Mouse (Mus musculus) central nervous system, embryonic 14 days (tissue): ENCODE data around the gene Tedc2. TPM values are rescaled to one million over a fixed set of nuclear protein-coding genes. Genes with fewer than 3 reads are reported as not detected.

Experiments used
- polyA plus RNA-seq: library from polyadenylated mRNA; depleted of rRNA; stranded (reverse); fragments of >200 nt; gene quantifications from 2 replicates; pipeline ENCODE4 v1.2.3, GENCODE M21; 2012; rRNA removed

Tedc2 gene
- polyA plus RNA-seq, result 29.6 and 34.7 TPM in 2 replicates

DNA sequence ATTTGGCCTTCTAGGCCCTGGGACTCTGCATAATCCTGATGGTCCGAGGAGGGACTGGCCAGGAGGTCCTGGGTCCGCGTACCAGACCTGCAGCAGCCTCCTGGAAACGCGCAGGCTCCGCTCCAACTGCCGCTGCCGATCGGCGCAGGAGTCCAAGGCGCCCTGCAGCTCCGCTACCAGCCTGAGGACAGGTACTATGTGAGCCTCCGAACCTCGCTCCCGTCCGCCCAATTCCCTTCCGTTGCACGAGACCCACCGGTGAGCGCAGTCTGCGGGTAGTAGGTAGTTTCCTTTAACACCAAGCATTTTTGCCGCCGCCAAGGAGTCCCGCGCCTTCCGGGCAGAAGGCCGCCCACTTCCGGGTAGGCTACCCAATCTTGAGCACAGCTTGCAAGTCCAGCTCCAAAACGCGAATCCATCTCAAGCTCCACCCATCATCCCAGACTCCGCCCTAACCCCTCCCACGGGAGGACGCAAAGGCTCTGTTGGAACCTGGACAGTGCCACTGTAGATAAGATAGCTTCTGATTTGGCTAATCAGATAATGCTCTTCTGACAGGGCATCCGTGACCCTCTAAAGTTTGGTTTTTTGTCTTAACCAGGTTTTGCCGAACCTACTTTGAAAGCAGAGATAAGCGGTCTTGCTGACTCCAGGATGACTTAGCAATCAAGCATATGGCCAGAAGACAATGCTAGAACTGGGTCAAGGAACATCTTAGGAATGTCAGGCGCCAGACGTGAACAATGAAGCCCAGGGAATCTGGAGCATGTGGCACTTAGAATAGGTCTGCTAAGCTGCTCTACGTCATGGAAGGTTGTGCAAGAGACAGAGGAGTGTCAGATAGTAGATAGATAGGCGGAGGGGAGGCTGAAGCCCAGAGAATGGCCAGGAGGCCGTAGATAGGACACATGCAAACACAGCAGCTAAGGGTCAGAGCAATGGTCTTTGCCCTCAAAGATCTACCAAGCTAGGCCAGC lies at the start of gene Tedc2:
Tedc2 (minus strand) TSS at position 417 of the 977 bp plus-strand sequence.

DNA sequence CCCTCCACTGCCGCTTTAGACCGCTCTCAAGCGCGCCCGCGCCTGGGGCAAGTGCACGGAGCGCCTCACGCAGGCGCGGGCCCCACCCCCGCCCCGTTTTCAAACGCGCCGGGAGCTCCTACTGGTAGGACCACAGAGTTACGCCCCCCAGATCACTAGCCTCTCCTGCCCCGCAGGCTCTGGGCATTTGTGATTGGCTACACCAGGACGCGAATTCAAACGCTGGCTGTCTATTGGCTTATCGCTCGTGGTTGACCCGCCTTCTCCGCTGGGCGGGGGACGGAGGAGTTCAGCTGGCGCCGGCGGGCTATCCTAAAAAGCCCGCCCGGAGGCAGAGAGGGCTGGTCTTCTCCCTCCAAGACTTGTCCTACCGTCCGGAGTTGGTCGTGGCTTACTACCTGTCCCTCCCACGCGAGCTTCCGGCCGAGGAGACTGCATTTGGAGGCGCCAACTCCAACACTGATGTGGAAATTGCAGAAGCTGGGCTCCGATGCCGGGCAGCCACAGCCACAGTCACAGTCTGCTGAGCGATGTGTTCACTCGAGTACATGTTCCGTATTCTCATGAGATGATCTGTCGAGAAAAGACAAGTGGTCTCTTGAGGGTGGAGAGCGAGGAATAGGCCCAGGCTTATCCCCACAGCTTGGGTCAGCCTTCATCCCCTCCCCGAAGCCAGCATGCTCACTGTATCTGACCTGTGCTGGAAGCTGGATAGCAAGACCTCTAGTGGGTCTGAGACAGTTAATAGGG lies 30.8 kb upstream of the Tedc2 start, which contains the start of gene Ccnf:
Ccnf (minus strand) TSS at position 165 of the 750 bp plus-strand sequence.

DNA sequence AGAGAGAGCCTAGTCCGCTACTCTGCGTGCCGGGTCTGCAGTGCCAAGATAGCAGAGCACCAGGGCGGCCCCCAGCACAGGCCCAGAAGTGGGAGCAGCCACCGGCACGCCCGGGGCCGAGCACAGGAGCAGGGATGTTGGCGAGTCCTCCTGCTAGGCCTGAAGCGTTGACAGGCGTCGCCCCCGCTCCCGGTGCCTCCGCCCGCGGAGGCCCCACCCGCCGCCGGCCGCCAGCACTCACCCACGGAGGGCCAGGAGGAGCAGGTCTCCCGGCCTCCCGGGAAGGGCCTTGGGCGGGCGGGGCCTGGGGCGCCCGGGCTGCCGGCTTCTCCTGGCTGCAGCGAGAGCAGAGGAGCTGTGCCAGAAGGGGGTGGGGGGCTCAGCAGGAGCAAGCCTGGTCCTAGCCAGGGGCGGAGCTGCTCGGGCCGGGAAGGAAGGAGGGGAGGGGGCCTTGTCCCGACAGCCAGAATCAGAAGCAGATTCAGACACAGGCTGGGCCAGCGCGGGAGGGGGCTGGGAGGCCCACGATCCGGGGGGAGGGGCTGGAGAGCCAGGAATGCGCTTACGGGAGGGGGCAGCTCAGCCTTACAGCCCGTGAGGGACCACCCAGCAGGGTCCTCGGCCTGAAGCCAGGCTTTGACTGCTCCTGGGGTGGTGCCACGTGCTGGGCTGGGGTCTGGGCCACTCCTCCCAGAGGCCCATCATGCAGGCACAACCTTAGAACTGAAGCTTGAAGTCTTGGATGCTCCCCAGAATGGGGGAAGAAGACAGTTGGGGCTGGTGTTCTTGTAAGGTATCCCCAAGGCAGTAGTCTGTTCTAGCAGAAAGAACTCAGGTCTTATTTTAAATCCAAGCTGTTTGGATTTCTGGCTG lies 11.4 kb downstream of the Tedc2 start, which contains the start of gene Ntn3:
Ntn3 (minus strand) TSS at position 489 of the 873 bp plus-strand sequence.

DNA sequence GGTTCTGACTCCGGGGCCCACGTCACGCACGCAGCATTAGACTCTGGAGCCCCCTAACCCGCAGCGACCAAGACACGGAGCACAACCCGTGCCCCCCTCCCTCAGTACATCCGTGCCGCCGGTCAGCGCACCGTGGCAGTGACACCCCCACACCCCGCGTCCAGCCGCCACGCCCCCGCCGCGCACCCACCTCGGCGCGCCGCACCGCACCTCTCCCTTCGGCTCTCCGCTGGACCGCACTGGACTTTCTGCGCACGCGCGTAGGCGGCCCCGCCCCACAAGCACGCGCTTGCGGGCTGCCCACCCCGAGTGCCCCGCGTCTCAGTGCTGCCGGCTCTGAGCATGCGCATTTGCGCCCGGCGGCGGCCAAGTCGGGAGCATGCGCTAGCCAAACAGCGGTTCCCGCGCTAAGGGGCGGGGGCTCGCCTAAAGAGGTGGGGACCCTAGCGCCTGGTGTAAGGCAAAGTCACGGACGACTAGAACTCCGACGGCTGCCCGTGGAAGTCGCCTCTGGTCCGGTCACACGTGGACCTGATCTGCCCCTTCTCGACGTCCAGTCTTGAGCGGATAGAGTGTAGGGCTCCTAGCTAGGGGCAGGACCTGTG lies 15.3 kb downstream of the Tedc2 start, which contains the start of gene Tbc1d24:
Tbc1d24 (minus strand) TSS at position 279 of the 605 bp plus-strand sequence.

DNA sequence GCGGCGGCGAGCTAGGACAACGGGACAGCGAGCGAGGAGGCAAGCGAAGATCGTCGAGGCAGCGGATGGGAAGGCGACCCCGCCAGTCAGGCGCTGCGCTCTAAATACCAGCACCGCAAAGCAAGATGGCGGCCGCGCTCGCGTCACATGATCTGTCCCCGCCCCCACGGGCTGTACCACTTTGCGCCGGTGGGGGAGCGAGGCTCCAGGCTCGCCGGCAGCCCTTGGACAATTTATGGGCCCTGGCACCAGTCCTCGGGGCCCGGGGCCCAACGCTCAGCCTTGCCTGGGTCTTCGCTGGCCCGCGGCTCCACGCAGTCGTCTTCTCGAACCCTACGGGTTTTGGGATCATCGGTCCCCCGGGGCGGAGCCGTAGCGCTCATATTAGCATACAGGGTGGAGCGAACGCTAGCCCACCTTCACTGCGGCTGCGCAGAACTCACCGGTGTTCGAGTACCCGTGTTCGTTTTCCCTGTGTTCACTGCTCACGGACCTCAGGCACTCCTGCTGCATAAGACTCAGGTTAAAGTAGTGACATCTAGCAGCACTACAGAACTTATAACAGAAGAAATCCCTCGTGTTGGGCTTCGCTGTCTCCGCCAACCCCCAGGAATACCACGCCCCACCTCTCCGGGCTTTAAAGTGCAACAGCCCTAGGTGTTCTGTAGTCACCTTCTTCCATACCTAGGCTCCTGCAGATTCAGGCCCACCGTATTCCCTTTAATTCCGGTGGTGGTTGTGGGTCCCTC lies 51.2 kb downstream of the Tedc2 start, which contains the start of gene Atp6v0c:
Atp6v0c (minus strand) TSS at position 386 of the 749 bp plus-strand sequence.

Other genes starting within 250 kb of the Tedc2 start
- gene Prss30, start 240.3 kb downstream of the Tedc2 start, polyA plus RNA-seq, result 0.04 TPM in 1 of 2 replicates, not detected in the other
- gene Prss22, start 222.8 kb downstream of the Tedc2 start, polyA plus RNA-seq, result 0.24 TPM in 1 of 2 replicates, not detected in the other
- gene Prss27, start 182.7 kb downstream of the Tedc2 start, polyA plus RNA-seq, result 0.16 TPM in 1 of 2 replicates, not detected in the other
- 62.4 and 69.4 TPM in 2 replicates for gene Kctd5, start 147.4 kb downstream of the Tedc2 start, polyA plus RNA-seq
- gene Pdpk1, start 69.9 kb downstream of the Tedc2 start, polyA plus RNA-seq, result 26.1 and 27.1 TPM in 2 replicates
- gene Amdhd2, start 57.1 kb downstream of the Tedc2 start, polyA plus RNA-seq, result 32.9 and 37.8 TPM in 2 replicates
- gene Atp6v0c, start 51.1 kb downstream of the Tedc2 start, polyA plus RNA-seq, result 897 and 975 TPM in 2 replicates
- gene Tbc1d24, start 15.3 kb downstream of the Tedc2 start, polyA plus RNA-seq, result 50.4 and 57.9 TPM in 2 replicates
- gene Ntn3, start 11.3 kb downstream of the Tedc2 start, polyA plus RNA-seq, result 8.3 and 11.3 TPM in 2 replicates
- gene Ccnf, start 30.6 kb upstream of the Tedc2 start, polyA plus RNA-seq, result 21.1 and 25.3 TPM in 2 replicates
- 0.33 TPM in 2 replicates for gene Abca17, start 130.2 kb upstream of the Tedc2 start, polyA plus RNA-seq
- gene Abca3, start 131.1 kb upstream of the Tedc2 start, polyA plus RNA-seq, result 33.8 and 34.2 TPM in 2 replicates
- gene Rnps1, start 193.7 kb upstream of the Tedc2 start, polyA plus RNA-seq, result 392 and 424 TPM in 2 replicates
- 31.1 and 38.3 TPM in 2 replicates for gene Eci1, start 205.8 kb upstream of the Tedc2 start, polyA plus RNA-seq
- 26.4 and 29.0 TPM in 2 replicates for gene Dnase1l2, start 222.3 kb upstream of the Tedc2 start, polyA plus RNA-seq
- 82.5 and 89.4 TPM in 2 replicates for gene E4f1, start 249.5 kb upstream of the Tedc2 start, polyA plus RNA-seq
- gene Pgp, start 249.5 kb upstream of the Tedc2 start, polyA plus RNA-seq, result 43.4 and 44.6 TPM in 2 replicates